Mouse (Mus musculus) hindbrain, embryonic 11.5 days (tissue): Measurements from ENCODE around the gene Zfp617. TPM values are rescaled to one million over a fixed set of nuclear protein-coding genes. Genes with fewer than 3 reads are reported as not detected.

Source experiments
- ATAC-seq: fragments of 200-750 bp; cut with Nextera tagmentation; 2 replicates; pipeline ENCODE4 v1.8.0; 2017; ENCODE audit warnings: mild to moderate bottlenecking, moderate TSS enrichment, moderate library complexity; ENCODE audit not compliant: low FRiP score
- DNase-seq: peaks from one replicate; pipeline ENCODE4 v3.0.0-alpha.2; 2015; ENCODE audit warnings: low spot score
- H3K27ac ChIP-seq: fragments of 300-500 bp; sonication (generic); 2 replicates; pipeline ENCODE4 v1.5.1; 2014; ENCODE audit warnings: mild to moderate bottlenecking, low read depth, low read length
- H3K27me3 ChIP-seq: fragments of 300-500 bp; sonication (generic); 2 replicates; pipeline ENCODE4 v1.6.1; 2014; ENCODE audit warnings: mild to moderate bottlenecking, low read length, moderate library complexity, mixed read lengths; ENCODE audit not compliant: control insufficient read depth, insufficient read depth
- H3K36me3 ChIP-seq: fragments of 300-500 bp; sonication (generic); 2 replicates; pipeline ENCODE4 v1.6.1; 2014; ENCODE audit warnings: mild to moderate bottlenecking, low read length, moderate library complexity, mixed read lengths; ENCODE audit not compliant: control insufficient read depth, insufficient read depth
- H3K4me1 ChIP-seq: fragments of 300-500 bp; sonication (generic); replicated peaks from 2 replicates; pipeline ENCODE4 v1.6.1; 2014; ENCODE audit warnings: low read length, mixed read lengths; ENCODE audit not compliant: control insufficient read depth, insufficient read depth
- H3K4me2 ChIP-seq: fragments of 300-500 bp; sonication (generic); replicated peaks from 2 replicates; pipeline ENCODE4 v1.6.1; 2014; ENCODE audit warnings: mild to moderate bottlenecking, low read depth, low read length
- H3K4me3 ChIP-seq: fragments of 300-500 bp; sonication (generic); 2 replicates; pipeline ENCODE4 v1.5.1; 2014; ENCODE audit warnings: low read depth, low read length
- H3K9ac ChIP-seq: fragments of 300-500 bp; sonication (generic); 2 replicates; pipeline ENCODE4 v1.6.1; 2014; ENCODE audit warnings: low read depth, low read length
- H3K9me3 ChIP-seq: fragments of 300-500 bp; sonication (generic); 2 replicates; pipeline ENCODE4 v1.6.1; 2016; ENCODE audit warnings: low read length; ENCODE audit not compliant: control insufficient read depth
- WGBS: fragments of 180-500 bp; shearing (Covaris S2); extraction: QIAGEN DNeasy Blood & Tissue Kit; methylation state at CpG from one replicate; pipeline ENCODE4 v1.1.7; 2014; 5-methylcytosine and 5-hydroxymethylcytosine counted together
- polyA plus RNA-seq: library from polyadenylated mRNA; unstranded; fragments of >200 nt; fragmentation: Nextera tagmentation; extraction: Ambion mirVana; gene quantifications from 2 replicates; pipeline ENCODE4 v1.2.1, GENCODE M21; 2014

Zfp617 gene
- polyA plus RNA-seq, 1 experiment from 2014 or later = 43.5 TPM

DNA sequence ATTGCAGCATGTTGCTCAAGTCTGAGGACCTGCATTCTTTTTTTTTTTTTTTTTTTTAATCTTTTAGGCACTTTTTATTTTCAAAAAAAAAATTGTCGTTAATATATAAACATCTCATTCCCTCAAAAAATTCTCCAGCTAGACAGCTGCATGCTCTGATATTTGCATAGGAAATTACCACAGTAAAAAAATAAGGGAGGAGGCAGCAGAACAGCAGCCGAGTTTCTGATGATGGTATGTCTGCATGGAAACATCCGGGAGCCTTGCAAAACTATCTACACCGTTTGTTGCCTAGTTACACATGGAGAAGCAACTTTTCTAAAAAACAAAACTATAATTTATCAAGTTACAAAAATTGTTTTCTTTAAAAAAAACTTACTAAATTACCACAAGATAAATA lies 73.0 kb downstream of the Zfp617 start:
- no peak overlapping the region for H3K4me2 ChIP-seq
- DNase-seq (no peak), ATAC-seq (no peak)
- H3K4me3 ChIP-seq = no peak overlapping the region
- no peaks in the 10 kb centered on the region for H3K4me1 ChIP-seq
- H3K27me3 ChIP-seq = no peaks in the 10 kb centered on the region
- no peak overlapping the region for H3K27ac ChIP-seq
- H3K36me3 ChIP-seq = no peaks in the 10 kb centered on the region
- no peak overlapping the region for H3K9ac ChIP-seq
- no peaks in the 10 kb centered on the region for H3K9me3 ChIP-seq
- WGBS = 88% methylated on average over 4 of the region's 4 CpGs

Other genes with a start within 250 kb of the Zfp617 start
- 7.3 and 9.1 TPM in 2 replicates for gene Unc13a, start 236.9 kb upstream of the Zfp617 start, polyA plus RNA-seq
- gene Jak3, start 232.3 kb upstream of the Zfp617 start, polyA plus RNA-seq = 0.99 and 1.4 TPM in 2 replicates
- gene Insl3, start 219.4 kb upstream of the Zfp617 start, polyA plus RNA-seq = 0.35 and 0.37 TPM in 2 replicates
- 0.36 and 0.45 TPM in 2 replicates for gene B3gnt3, start 206.8 kb upstream of the Zfp617 start, polyA plus RNA-seq
- 13.6 and 15.0 TPM in 2 replicates for gene Fcho1, start 182.9 kb upstream of the Zfp617 start, polyA plus RNA-seq
- gene Zfp709, start 26.6 kb upstream of the Zfp617 start, polyA plus RNA-seq = 6.6 and 8.2 TPM in 2 replicates
- gene Zfp882, start within 50 bp of the Zfp617 start, polyA plus RNA-seq = 9.1 and 12.4 TPM in 2 replicates
- 21.4 and 27.0 TPM in 2 replicates for gene Zfp961, start 42.4 kb downstream of the Zfp617 start, polyA plus RNA-seq
- 0.56 and 0.94 TPM in 2 replicates for gene Cyp4f18, start 101.0 kb downstream of the Zfp617 start, polyA plus RNA-seq
- not detected in 2 replicates for gene Olfr372, start 132.6 kb downstream of the Zfp617 start, polyA plus RNA-seq
- gene Olfr373, start 174.5 kb downstream of the Zfp617 start, polyA plus RNA-seq = not detected in 2 replicates
- not detected in 2 replicates for gene Olfr374, start 198.4 kb downstream of the Zfp617 start, polyA plus RNA-seq
- 567 and 576 TPM in 2 replicates for gene Tpm4, start 226.3 kb downstream of the Zfp617 start, polyA plus RNA-seq